Mouse (Mus musculus) large intestine, adult 2 months (tissue): ENCODE data around the gene Vav2. TPM values are rescaled to one million over a fixed set of nuclear protein-coding genes. Genes with fewer than 3 reads are reported as not detected.
A peak's percentile ranks its signal among the peaks of the same experiment; 100 is the strongest.

ENCODE experiments used
- DNase-seq: peaks from one replicate; pipeline ENCODE4 v3.0.0-alpha.2; 2012; ENCODE audit warnings: low read depth, low spot score
- WGBS: fragments of 180-500 bp; shearing (Covaris S2); methylation state at CpG from one replicate; pipeline ENCODE4 v1.1.7; 2018; 5-methylcytosine and 5-hydroxymethylcytosine counted together
- polyA plus RNA-seq: library from polyadenylated mRNA; depleted of rRNA; stranded (reverse); fragments of >200 nt; gene quantifications from 2 replicates; pipeline ENCODE4 v1.2.3, GENCODE M21; 2012; rRNA removed

The Vav2 gene
- polyA plus RNA-seq, result 24.0 and 34.3 TPM in 2 replicates

DNA sequence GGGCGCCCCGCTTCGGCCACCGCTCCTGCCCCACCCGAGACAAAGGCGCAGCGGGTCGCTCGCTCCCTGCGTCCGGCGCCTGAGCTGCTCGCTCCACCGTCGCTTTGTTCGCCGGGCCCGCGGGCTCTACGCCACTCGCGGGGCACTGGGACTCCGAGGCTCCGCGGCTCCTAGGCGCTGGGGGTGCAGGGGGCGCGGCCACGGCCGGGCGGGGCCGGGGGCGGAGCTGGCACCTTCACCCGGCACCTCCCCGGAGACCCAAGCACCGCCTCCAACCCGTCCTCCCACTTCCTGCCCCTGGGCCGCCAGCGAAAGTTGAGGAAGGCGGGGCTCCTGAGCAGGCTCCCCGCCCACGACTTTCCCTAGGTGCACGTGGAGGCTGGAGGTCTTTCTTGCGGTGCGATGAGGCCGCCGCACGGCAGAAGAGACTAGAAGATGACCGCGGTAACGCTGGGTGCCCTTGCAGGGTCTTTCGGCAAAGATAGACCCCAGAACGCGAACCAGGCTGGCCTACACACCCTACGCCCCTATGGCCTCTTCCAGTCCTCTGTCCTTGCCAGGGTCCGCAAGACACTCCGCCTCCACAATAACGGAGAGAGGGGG, at the start of gene Vav2:
Gene Vav2 (minus strand): TSS at position 179 of the 603 bp plus-strand sequence.
- DNase-seq, result peak; percentile 72
- under 1% methylated on average over 57 of the region's 58 CpGs for WGBS

GRCm38 (mm10) chr2:27475495-27476302, 48.9 kb upstream of the Vav2 start:
- DNase-seq, result peak; percentile 64
- WGBS, result 1% methylated on average over 96 of the region's 96 CpGs

GRCm38 (mm10) chr2:27474621-27475484, 48.0 kb upstream of the Vav2 start:
- no peak for DNase-seq
- under 1% methylated on average over 84 of the region's 84 CpGs for WGBS

GRCm38 (mm10) chr2:27473911-27474310, 47.1 kb upstream of the Vav2 start:
- DNase-seq, result no peak
- 13% methylated on average over 4 of the region's 4 CpGs for WGBS

- DNase-seq, result no peak
- 60% methylated on average over 7 of the region's 7 CpGs for WGBS
Observed at GRCm38 (mm10) chr2:27473061-27473765, 46.4 kb upstream of the Vav2 start.

- no peak for DNase-seq
Observed at GRCm38 (mm10) chr2:27471170-27471584, 44.3 kb upstream of the Vav2 start.

DNA sequence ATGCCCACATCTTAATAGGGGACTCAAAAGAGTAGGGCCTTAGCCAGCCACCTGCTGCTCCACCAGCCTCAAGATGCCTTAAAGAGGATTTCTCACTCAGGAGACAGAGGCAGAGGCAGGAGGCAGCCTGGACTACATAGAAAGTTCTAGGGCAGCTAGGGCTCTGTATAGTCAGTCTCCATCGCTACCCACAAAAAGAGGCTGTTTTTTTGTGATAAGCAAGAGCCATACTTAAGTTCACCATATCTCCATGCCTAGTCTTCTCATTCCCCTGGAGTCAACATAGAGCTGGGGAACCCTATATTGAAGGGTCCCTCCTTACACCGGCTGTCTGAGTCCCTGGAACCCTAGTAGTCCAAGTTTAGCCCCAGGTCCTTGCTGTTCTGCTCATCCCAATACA, 43.7 kb upstream of the Vav2 start:
- WGBS, result 94% methylated on average over 2 of the region's 2 CpGs
- DNase-seq, result no peak

GRCm38 (mm10) chr2:27469991-27470355, 43.1 kb upstream of the Vav2 start:
- DNase-seq, result no peak
- whole genome bisulfite sequencing, result 38% methylated on average over 3 of the region's 3 CpGs

GRCm38 (mm10) chr2:27469292-27469990, 42.6 kb upstream of the Vav2 start:
- 69% methylated on average over 4 of the region's 4 CpGs for WGBS
- no peak for DNase-seq

DNA sequence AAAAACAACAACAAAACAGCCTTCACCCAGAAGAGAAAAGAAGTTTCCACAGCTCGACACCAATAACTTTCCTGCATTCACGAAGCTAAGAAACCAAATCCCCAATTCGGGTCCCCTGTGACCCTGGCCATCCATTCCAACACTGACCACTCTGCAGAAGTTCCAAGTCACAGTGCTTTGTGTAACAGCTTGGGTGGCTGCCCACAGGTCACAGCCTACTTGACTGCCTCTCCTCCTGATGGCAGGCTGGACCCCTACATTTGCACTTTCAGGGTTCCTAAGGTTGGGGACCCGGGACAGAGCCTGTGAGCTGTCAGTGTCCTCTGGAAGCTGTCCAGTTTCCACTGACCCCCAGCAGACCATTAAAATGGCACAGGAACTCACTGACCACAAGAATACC, 36.1 kb upstream of the Vav2 start:
- WGBS, result 87% methylated on average over 4 of the region's 4 CpGs
- DNase-seq, result no peak

DNA sequence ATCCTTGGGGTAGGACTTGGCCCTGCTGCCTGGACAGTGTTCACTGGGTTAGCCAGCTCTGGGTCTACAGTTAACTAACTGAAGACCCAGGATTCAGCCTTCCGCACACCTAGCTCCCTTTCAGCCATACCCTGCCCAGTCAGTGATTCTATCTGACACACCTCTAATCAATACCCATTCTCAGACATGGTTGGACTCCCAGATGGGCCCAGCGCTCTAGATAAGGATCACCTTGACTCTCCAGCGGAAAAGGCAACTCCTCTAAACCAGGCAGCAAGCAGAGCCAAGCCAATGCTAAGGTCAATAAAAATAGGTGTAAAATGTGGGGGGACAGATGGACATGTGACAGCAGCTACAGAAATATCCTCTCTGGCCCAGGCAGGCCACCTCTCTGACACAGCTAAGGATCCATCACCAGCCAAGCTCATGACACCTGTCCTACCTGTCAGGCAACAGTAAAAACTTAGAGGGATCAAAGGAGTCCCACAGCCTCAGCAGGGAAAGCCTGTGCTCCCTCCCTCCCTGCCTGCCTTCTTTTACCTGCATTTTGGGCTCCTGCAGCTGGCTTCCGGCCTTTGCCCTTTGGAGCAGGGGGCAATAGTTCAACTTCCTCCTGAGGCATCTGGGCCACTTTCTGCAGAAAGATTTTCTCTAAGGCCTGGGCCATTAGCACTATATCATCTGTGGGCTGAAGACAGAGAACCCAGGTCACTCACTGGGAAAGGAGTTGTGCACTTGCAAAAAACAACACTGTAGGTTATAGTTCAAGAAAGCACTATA, 35.2 kb upstream of the Vav2 start:
- 79% methylated on average over 4 of the region's 4 CpGs for WGBS
- DNase-seq, result no peak

DNA sequence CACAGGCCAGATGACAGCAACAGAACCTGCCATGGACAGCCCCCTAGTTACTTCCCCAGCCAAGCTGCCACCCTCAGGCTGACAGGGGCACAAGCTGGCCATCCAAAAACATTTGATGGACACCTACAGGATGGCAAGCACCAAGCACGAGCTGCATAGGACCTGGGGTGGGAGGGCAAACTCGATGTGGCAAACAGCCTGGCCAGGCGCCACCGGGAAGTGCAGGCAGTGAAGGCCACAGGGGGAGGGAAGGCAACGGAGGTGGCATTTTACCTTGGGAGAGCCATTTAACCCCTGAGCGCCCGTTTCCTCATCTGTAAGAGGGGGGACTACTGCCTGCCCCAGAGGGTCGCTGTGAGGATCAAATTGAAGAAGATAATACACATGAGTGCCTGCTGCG, 33.8 kb upstream of the Vav2 start:
- WGBS, result 53% methylated on average over 9 of the region's 9 CpGs
- DNase-seq, result no peak

GRCm38 (mm10) chr2:27460163-27460562, 33.3 kb upstream of the Vav2 start:
- 79% methylated on average over 5 of the region's 5 CpGs for whole genome bisulfite sequencing
- DNase-seq, result no peak

DNA sequence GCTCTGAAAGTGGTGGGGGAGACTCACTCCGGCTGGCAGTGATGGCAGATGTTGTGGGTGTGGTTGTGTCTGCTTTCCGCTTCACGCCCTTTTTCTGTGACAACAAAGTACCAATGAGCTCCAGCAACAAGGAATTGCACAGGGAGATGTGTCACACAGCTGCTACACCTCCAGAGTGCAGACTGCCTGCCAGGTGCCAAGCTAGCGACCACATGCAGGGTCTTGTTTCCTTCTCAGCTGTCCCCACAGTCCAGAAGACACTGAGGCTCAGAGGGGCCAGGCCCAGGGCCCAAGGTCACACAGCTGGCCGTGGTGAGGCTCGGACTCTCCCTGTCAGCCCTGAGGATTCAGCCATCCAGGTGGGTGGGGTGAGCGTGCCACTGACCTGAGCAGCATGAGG, 32.9 kb upstream of the Vav2 start:
- 77% methylated on average over 7 of the region's 7 CpGs for WGBS
- DNase-seq, result no peak

DNA sequence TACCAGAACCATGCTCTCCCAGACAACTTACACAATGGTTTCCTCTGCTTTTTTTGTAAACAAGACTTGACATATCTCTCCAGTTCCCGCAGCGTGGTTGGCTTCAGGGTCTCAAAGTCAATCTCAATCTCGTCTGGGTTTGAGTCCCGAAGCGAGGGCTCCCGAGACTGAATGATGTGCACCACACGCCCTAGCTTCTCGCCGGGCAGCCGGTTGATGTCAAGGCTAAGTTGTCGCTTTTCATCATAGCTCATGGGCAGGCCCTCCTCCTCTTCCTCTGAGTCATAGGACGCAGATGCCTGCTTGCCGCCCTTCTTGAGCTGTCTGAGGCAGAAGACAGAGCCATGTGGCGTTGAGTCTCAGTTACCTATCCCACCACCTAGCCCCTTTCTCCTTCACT, 23.4 kb upstream of the Vav2 start:
- WGBS, result 86% methylated on average over 14 of the region's 14 CpGs

GRCm38 (mm10) chr2:27447782-27448181, 20.9 kb upstream of the Vav2 start:
- DNase-seq, result no peak

More for the DNA sequence above, 23.4 kb upstream of the Vav2 start:
- DNase-seq, result no peak

DNA sequence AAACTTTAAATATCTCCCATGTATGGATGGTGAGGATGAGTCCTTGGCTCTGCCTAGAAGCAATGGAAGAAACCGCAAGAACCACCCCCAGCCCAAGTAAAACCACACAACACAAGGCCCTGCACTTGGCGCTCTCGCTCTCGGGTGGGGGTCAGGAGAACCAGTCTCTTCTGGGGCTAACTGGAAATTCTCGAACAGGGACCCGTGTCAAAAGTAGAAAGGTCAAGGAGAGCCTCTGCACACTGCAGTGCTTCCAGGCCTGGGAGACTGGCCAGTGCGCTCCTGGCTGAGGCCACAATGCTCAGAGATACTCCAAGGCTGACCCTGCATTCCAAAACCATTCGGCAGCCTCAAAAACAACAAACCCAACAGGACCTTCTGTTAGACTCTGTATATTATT, 20.0 kb upstream of the Vav2 start:
- WGBS, result 90% methylated on average over 8 of the region's 8 CpGs
- DNase-seq, result no peak

More at GRCm38 (mm10) chr2:27447782-27448181, 20.9 kb upstream of the Vav2 start:
- 88% methylated on average over 5 of the region's 5 CpGs for WGBS

DNA sequence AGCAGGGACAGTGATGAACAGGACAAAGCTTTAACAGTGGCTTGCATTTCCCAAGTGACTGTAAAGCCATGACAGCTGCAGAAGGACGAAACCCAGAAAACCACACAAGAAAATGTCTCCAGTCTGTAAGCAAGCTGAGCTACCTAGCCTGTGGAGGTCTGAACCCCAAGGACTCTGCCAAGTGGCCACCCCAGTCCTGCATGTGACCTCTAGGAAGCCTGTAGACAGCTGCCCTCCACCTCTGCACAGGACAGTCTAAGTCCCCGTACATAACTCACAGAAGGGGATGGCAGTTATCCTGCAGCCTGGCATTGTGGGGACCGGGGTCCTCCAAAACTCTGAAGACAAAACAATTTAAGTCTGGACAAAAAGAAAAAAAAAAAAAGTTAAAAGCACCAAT, 19.1 kb upstream of the Vav2 start:
- WGBS, result 98% methylated on average over 3 of the region's 3 CpGs
- DNase-seq, result no peak

- 71% methylated on average over 5 of the region's 5 CpGs for WGBS
- no peak for DNase-seq
Observed at GRCm38 (mm10) chr2:27443450-27443708, 16.5 kb upstream of the Vav2 start.
